Mouse (Mus musculus) testis, adult 2 months (tissue): ENCODE data around the gene Arhgap9.

Source experiments
- CTCF ChIP-seq: fragments of 200-500 bp; IDR thresholded peaks from 2 replicates; pipeline ENCODE4 v1.5.1; 2012; ENCODE audit warnings: low read depth, mild to moderate bottlenecking, inconsistent platforms, low read length, moderate library complexity; ENCODE audit not compliant: control insufficient read depth, insufficient read depth, insufficient replicate concordance
- POLR2A ChIP-seq: fragments of 200-500 bp; IDR thresholded peaks from 2 replicates; pipeline ENCODE4 v1.6.1; 2012; ENCODE audit warnings: low read depth, mild to moderate bottlenecking, inconsistent platforms, low read length, moderate library complexity; ENCODE audit not compliant: control insufficient read depth

- no peak for TF ChIP-seq CTCF
- TF ChIP-seq POLR2A = no peak
Observed at GRCm38 (mm10) chr10:127352766-127353165, 31.0 kb downstream of the Arhgap9 start.
